Mouse (Mus musculus): ENCODE data around the gene Bach2. TPM values are rescaled to one million over a fixed set of nuclear protein-coding genes. Genes with fewer than 3 reads are reported as not detected.

Bach2 gene
- total RNA-seq, 4 experiments from 2014 or later, result 2.4 to 6.9 (median 4.2) TPM

DNA sequence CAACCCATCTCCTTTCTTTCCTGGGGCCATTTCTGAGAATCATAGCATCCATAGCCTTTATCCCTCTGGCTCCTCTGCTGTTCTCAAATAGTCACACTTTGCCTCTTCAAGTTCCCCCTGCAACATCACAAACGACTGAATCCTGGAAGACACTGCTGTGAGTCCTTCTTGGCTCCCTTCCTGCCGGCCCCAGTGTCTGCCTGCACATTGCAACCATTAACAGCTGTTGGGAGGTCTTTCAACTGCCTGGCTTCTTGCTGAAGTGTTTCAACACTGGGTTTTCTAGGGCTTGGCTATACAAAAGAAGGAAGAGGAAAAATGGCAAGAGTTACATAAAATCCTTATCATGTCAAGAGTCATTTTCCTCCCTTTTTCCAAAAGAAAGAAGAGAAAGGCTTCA, 285.7 kb downstream of the Bach2 start:
- DNase-seq (ENCODE audit: low spot score), result peak; percentile 27

DNA sequence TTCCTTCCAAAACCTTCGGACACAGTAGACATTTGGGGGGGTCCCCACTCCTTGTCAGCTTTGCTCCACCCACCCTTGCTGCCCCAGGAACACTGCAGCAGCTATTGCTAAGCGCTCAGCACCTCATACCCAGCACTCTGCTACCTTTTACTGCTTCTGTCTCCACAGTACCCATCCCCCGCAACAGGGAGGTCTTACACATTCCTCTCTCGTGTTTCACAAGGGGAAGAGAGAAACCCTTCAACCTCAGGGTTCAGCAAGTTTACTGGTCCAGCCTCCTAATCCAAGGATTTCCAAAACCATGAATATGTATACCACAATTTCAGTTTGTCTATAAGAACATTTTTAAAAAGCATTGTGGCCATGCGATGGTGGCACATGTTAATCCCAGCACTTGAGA, 286.4 kb downstream of the Bach2 start:
- DNase-seq (ENCODE audit: low spot score), result no peak

DNA sequence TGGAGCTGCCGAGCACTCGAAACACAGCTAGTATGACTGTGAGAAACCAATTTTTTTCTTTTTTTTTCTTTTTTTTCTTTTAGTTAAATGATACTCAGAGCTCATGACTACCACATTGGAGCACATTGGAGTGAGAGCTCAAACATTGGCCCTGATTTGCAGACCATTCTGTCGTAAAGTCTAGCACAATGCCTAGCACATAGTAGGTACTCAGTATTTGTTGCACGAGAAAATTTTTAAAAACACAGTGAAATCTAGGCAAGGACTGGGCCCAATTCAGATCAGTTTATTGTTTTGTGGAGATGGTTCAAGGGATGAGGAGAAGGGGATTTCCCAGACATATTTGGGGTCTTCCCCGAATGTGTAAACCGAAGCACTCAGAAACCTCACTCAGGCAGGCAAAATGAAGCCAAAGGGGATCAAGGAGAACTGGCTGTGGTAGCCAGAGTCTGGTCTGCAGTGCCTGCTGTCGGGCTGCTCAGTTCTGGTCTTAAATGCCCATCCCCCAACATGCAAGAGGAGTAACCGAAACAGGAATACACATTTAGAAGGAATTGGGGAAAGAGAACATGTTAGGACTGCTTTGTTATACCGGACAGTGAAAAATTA, 287.7 kb downstream of the Bach2 start:
- no peak for DNase-seq (ENCODE audit: low spot score)

DNA sequence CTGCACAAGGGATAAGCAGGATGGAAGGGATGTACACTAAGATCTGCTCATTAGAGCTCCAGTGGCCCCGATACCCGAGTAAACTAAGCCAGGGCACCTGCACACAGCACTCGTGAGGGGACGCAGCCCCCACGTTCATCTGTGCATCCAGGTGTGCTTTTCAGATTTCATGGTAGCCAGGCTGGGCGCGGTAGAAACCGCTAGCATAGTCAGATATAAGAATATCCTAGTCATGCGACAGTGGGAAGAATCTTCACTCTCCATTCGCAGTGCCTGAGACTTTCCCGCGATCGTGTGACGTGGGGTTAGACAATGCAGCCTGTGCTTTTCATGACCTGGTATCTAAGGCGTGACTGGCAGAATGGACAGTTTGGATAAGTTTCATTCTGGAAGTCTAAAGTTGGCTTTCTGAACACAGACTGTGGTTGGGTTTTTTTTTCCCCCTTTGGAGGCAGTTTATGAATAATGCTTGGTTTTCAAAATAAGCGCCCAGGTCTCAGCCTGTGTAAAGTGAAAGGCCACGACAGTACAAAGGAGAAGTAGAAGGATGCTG, 290.9 kb downstream of the Bach2 start:
- no peak for DNase-seq (ENCODE audit: low spot score)

DNA sequence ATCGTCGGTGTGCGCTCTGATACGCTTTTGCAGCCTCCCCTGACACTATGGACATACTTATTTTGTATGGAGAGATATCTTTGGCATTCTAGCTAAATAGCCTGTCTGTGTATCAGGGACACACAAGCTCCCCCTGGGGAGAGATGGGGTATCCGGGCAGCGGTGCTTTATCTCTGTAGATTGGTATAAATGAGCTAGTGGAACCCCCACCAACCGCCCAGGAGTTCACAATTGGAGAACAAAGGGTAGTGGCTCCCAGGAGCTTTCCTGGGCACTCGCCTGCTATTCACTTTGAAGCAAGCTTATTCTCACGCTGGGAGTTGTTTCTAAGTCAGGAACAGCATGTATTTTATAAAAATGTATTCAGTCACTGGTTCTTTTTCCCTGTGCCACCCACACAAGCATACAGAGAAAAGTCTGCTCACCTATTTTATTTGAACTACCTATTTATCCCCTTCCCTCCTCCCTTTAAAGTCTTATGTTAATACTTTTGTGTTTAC, 291.9 kb downstream of the Bach2 start:
- no peak for DNase-seq (ENCODE audit: low spot score)

DNA sequence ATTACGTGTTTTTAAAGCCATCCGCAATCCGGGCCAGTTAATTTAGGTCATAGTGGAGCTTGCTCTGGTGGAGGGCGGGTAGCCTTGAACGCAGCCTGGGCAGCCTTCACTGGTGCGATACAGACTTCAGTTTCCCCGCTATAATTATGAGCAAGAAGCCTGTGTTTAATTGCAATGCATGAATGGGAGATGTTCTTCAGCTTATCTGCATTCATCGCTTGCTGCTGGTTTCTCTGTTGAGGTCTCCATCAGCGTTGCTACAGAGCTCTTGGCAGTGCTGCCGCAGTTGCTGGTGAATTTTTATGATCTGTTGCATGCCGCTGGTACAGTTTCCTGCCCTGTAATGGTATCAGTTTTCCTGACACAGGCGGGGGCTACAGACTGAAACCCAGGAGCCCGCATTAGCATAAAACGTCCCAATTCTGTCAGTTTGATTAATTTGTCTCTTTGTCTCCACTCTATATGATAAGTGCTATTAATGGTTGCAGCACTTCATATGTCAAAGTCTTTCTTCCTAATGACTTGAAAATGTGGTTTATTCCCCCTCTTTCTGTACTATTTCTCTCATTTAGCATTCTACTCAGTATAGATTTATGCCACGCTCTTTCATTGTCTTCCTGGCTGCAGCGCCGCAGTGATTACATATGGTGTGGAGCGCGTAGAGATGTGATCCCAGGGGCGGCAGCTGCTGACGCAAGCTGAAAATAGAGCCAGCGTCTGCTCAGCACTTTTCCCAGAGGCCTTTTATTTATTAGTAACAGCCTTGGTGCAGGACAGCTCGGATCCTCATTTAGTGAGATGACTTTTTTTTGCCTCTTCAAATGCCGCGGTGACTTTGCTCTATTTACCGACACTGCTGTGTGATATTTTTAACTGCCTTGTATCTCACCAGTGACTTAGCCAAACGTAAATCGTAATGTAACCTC, 292.6 kb downstream of the Bach2 start:
- DNase-seq (ENCODE audit: low spot score), result peak; percentile 28

DNA sequence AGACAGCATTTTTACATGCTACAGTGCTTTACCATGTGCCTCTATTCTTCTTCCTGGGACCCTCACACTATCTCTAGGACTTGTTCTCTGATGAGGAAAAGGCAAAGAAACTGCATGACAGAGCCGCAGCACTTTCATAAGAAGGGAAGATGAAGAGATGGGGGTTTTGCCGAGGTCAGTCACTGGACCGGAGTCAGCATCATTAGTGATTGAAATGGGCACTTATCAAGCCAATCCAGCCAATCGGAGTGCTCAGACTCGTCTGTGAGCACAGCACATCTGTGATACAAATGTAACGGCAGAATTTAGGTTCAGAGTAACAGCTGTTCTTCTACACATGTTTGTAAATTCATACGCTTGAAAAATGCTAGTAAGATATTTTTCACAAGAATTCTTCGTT, 293.5 kb downstream of the Bach2 start:
- DNase-seq (ENCODE audit: low spot score), result no peak

DNA sequence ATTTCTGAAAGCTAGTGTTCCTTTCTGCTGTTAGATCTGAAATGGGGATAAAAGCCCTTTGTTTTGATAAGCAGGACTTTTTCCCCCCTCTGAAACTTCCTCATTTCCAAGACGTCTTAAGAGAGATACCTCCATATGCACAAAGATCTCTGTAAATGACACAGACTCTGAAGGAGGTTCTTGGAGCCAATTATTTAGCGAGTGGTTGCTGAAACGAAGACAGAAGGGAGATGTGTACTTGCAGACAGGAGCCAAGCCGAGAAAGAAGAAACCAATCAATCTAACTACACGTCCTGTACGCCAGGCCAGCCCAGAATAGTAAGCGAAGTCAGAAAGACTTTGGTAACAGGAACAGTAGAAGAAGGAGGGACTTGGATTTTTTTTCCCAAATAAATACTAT, 295.1 kb downstream of the Bach2 start:
- DNase-seq (ENCODE audit: low spot score), result no peak

DNA sequence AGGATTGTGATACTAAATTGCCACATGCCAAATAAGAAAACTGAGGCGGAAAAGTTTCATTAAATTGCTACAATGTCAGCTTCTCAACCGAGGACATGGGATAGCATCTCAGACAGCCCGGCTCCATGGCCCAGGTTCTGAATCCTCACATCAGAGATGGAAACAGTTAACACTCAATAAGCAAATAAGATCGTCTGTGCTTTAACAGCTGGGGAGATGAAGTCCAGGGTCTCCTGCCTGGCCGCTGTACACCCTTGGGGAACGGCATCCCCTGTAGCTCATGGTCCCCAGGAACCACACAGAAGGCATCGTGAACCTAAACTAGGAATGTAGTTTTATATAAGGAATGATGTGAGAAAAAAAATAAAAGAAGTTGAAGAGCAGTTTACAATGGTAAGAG, 297.0 kb downstream of the Bach2 start:
- no peak for DNase-seq (ENCODE audit: low spot score)

DNA sequence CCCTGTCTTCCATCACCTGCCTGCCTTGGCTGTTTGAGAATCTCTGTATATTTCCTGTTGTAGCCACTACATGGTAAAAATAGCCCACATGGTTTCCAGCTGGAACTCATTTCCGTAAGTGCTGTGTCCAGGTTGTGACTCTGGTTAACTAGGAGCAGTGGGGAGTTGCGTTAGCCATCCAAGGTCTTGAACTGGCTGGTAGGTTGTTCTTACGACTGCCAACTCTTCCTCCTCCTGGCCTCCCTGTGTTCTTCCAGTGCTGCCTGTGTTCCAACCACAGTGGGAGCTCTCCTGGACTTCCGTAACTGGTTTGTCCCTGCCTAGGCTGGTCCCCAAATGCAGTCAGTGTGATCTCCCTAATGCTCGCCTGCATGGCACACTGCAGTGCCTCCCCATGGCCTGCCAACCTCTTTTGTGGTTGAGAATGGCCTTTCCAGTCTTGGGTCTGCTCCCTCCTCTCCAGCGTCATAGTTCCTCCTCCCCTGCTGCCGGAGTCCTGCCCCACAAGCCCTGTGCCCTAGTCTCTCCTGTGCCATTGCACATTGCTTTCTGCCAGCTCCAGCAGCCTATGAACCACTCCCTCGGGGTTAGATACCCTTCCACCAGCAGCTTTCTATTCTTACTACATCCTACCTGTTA, 298.4 kb downstream of the Bach2 start:
- no peak for DNase-seq (ENCODE audit: low spot score)

DNA sequence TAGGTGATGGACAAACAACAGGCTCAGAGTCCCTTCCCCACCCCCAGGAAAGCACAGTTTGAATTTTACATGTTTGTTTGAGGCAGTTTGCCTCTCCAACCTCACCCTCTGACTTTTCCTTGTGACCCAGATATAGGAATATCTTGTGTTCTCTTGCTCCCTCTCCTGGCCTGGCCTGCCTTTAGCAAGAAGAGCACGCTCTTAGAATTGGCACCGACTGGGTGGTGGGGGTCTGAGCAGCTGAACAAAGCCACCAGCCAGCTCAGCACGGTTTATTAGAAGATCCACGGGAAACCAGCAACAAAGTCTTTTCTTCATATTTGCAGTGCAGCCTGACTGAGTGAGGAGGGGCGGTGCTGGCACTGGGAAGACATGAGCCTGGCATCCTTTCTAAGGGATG, 299.5 kb downstream of the Bach2 start:
- peak; percentile 63 for DNase-seq (ENCODE audit: low spot score)

DNA sequence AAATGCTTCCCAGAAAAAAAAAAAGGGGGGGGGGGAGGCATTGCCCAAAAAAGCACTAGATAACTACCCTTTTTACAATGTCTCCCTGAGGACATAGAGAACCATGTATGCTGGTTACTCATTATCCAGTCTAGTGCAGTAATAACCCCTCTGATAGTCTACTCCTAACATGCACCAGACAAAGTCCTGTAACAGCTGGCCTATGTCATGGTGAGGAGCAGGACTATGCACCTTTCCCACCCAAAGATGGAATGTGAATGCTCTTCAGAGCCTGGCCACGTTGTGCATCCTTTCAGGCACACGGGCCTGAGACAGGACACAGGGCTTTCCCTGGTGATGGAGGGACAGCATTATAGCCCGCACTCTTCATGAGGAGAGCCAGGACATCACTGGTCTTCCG, 299.9 kb downstream of the Bach2 start:
- DNase-seq (ENCODE audit: low spot score), result no peak

DNA sequence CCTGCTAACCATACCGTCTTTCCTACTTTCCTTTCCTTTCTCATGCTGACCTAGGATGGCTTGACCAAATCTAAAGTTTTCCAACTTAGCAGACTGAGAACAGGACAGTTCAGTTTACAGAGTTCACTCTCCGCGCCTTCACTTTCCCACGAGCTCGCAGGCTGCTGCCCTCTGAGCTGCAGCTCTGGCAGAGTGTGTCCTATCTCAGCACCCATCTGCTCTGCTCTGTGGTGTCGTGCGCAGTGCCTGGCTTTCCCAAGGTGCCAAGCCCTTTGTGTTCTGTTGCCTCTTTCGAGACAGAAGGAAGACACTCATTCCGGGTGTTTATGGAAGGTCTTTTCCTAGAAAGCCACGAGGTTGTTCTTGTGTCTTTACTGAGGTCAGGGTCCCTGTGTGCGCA, 300.4 kb downstream of the Bach2 start:
- DNase-seq (ENCODE audit: low spot score), result no peak

DNA sequence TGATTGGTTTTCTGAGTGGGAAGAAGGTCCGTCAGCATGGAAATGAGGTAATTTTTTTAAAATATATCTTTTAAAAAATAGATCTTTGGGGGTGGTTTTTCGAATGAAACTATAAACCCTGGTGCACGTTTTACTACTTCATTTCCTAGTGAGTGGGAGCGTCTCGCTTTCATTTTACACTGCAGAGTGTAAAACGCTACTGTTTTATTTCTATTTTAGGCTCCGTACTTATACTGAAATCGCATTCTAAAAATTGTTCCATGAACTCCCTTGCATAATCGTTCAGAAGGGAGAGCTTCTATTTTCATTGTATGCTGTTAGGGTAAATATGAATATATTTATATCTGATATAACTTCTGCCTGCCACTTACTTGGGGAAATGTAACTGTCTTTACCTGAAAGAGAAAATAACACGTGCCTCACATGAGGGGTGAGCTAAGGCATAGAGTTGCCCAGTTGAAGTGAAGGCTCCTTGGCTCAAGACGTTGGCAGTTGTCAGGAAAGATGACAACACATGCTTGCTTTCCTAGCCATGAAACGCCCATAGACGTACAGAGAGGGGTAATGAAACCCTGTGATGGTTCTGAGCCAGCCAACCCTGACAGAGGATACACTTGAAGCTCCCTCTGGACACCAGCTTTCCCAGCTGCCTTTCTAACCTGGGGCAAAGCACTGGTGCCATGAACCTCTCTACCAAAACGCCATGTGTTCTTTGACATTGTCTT, 306.4 kb downstream of the Bach2 start:
- DNase-seq (ENCODE audit: low spot score), result no peak

DNA sequence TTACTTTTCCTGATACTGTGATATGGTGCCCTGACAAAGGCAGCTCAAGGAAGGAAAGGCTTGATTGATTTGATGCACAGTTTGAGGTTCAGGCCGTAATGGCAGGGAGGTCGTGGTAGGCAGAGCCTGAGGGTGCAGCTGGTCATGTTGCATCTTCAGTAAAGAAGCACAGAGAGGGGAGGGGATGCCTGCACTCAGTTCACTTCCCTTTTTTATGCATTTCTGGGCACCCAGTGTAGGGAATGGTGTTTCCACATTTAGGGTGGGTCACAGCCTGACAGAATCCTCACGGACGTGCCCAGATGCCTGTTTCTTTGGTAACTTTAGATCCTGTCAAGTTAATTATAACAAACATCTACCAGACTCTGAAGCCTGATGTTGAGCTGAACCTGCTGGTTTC, 306.9 kb downstream of the Bach2 start:
- DNase-seq (ENCODE audit: low spot score), result no peak

DNA sequence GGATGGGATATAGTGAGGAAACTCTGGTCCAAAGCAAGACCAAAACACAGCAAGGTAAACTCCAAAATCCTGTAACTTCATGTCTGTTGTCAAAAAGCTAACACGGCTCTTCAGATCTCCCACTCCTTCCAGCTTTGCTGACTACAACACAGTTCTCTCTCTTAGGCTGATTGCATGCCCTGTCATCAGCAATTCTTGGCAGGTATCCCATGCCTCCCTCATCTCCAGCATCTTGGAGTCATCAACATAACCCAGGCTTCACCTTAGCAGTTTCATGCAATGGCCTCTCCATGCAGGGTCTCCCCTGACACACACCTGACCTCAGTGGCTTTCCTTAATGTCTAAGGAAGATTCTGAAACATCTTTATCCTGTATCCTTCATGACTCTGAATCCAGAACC, 310.5 kb downstream of the Bach2 start:
- DNase-seq (ENCODE audit: low spot score), result no peak

DNA sequence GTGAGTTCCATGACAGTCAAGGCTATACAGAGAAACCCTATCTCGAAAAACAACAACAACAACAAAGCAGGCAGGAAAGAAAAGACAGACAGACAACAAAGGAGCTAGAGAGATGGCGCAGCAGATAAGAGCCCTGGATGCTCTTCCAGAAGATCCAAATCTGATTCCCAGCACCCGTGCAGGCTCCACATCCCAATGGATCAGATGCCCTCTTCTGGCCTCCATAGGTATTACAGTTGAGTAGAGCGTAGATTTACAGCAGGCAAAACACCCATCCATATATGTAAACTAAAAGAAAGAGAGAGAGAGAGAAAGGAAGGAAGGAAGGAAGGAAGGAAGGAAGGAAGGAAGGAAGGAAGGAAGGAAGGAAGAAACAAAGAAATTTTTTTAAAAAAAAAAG, 312.7 kb downstream of the Bach2 start:
- DNase-seq (ENCODE audit: low spot score), result no peak

DNA sequence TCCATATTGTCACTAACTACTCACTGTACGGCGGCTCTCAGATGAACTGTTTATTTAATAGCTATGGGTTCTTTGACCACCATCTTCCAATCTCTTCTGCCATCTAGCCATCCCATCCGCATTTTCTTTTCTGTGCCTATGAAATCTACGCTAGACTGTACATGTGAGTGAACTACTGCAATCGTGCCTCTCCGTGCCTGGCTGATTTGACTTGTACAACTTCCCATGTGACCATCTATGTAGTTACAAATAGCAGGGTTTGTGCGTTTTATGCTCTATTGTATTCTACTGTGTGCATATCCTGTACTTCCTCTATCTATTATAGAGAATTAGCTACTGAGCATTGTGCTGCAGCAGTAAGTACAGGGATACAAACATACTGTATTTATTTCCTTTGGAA, 316.9 kb downstream of the Bach2 start:
- no peak for DNase-seq (ENCODE audit: low spot score)

DNA sequence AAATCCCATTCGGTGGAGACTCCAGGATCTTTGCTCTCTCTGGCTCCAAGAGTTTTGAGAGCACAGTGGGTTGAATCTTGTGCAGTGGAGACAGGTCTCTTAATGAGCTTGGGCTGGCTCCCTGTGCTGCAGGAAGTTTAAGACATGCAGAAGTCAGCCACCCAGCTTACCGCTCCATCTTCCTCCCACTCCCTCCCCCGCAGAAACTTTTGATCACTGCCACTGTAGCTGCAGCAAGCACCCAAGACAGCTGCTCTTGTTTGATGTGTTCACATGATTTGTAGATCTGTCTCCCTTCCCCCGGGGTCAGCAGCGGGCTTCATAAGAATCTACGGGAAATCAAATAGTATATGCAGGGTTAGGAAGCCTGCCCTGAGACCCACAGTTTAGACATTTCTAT, 321.6 kb downstream of the Bach2 start:
- no peak for DNase-seq (ENCODE audit: low spot score)

DNA sequence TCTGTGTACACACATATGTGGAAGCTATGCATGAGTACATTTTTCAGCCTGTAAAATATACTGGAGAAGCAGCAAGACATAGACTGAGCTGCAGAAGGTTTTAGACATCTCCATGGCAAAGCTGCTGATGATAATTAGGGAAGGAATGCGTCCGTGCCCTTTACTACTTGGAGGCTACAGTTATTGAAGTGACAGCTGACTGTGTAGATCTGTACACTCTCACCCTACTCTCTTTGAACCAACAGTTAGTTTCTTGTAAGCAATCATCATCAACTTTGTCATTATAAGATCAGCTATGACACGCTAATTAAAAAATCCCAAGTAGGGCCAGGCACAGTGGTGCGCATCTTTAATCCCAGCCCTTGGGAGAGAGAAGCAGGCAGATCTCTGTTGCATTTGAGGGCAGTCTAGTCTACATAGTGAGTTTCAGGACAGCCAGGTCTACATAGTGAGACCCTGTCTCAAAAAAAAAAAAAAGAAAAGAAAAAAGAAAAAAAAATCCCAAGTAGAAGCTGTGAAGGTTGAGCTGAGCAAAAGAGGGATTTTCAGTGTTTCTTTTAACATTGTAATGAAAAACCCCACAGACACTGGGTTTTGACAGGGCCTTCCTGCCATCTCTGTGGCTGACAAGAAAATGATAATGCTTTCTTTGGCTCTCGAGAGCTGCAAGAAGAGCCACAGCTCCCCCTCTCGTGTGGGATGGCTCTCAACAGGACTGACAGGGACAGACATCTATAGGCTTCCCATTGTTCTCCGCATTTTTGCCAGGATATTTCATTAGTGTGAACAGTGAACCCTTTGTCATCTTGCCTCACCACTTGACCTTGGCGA, 322.3 kb downstream of the Bach2 start:
- DNase-seq (ENCODE audit: low spot score), result no peak

All from heart, adult 8-10 months (tissue).